Mouse (Mus musculus) CD4-positive, CD25-positive, alpha-beta regulatory T cell, adult 2 months (primary cell): ENCODE measurements around the gene Ubl3.
A peak's percentile ranks its signal among the peaks of the same experiment; 100 is the strongest.

Experiments used
- DNase-seq: peaks from one replicate; pipeline ENCODE4 v3.0.0-alpha.2; 2012; ENCODE audit warnings: low read depth, low spot score

The Ubl3 gene

GRCm38 (mm10) chr5:148563281-148563680 is 10.7 kb upstream of the Ubl3 start:
- no peak for DNase-seq

- DNase-seq, result no peak
Measured at GRCm38 (mm10) chr5:148562235-148562634, 9.6 kb upstream of the Ubl3 start.

- no peak for DNase-seq
Measured at GRCm38 (mm10) chr5:148559261-148559958, 6.8 kb upstream of the Ubl3 start.

- no peak for DNase-seq
Measured at GRCm38 (mm10) chr5:148558472-148558871, 5.9 kb upstream of the Ubl3 start.

- DNase-seq, result no peak
Measured at GRCm38 (mm10) chr5:148556509-148556908, 3.9 kb upstream of the Ubl3 start.

- DNase-seq, result peak; percentile 17
Measured at GRCm38 (mm10) chr5:148555156-148555555, 2.6 kb upstream of the Ubl3 start.

GRCm38 (mm10) chr5:148554701-148555100 is 2.1 kb upstream of the Ubl3 start:
- DNase-seq, result peak; percentile 80

- DNase-seq, result peak; percentile 28
Measured at GRCm38 (mm10) chr5:148554242-148554641, 1.7 kb upstream of the Ubl3 start.

- peak; percentile 19 for DNase-seq
Measured at GRCm38 (mm10) chr5:148553723-148554122, 1.1 kb upstream of the Ubl3 start.

- peak; percentile 63 for DNase-seq
Measured at GRCm38 (mm10) chr5:148551764-148552136, 839 bp downstream of the Ubl3 start.

GRCm38 (mm10) chr5:148550821-148551763 is 1.5 kb downstream of the Ubl3 start:
- DNase-seq, result peak; percentile 58

GRCm38 (mm10) chr5:148550393-148550792 is 2.2 kb downstream of the Ubl3 start:
- DNase-seq, result peak; percentile 43

- DNase-seq, result no peak
Measured at GRCm38 (mm10) chr5:148549307-148549706, 3.3 kb downstream of the Ubl3 start.

GRCm38 (mm10) chr5:148548568-148548967 is 4.0 kb downstream of the Ubl3 start:
- peak; percentile 21 for DNase-seq

- DNase-seq, result peak; percentile 69
Measured at GRCm38 (mm10) chr5:148547870-148548456, 4.6 kb downstream of the Ubl3 start.

GRCm38 (mm10) chr5:148546970-148547369 is 5.6 kb downstream of the Ubl3 start:
- no peak for DNase-seq

- no peak for DNase-seq
Measured at GRCm38 (mm10) chr5:148544733-148545132, 7.9 kb downstream of the Ubl3 start.

GRCm38 (mm10) chr5:148542196-148542595 is 10.4 kb downstream of the Ubl3 start:
- DNase-seq, result peak; percentile 23

GRCm38 (mm10) chr5:148535669-148536430 is 16.7 kb downstream of the Ubl3 start:
- no peak for DNase-seq

GRCm38 (mm10) chr5:148534644-148535043 is 17.9 kb downstream of the Ubl3 start:
- no peak for DNase-seq

- DNase-seq, result no peak
Measured at GRCm38 (mm10) chr5:148533924-148534323, 18.7 kb downstream of the Ubl3 start.

GRCm38 (mm10) chr5:148532201-148532600 is 20.4 kb downstream of the Ubl3 start:
- DNase-seq, result no peak
